Mouse (Mus musculus): ENCODE measurements around the gene Slc7a5.

GRCm38 (mm10) chr8:121868896-121869295 lies 38.6 kb downstream of the Slc7a5 start:
- TF ChIP-seq CTCF (IDR thresholded peaks at IDR 0.05; ENCODE audit: low read depth, low read length), result no peak
- TF ChIP-seq POLR2A (IDR thresholded peaks at IDR 0.05; ENCODE audit: borderline replicate concordance, low read depth, low read length), result no peak

Measured in bone marrow macrophage, adult 2 months (primary cell).